Mouse (Mus musculus) cerebellum, adult 11 months (tissue): ENCODE data around the gene Krcc1.

Experiments
- DNase-seq: peaks from one replicate; pipeline ENCODE4 v3.0.0; 2022

The Krcc1 gene

GRCm38 (mm10) chr6:71271389-71272315 is at the start of gene Krcc1:
Gene Krcc1 (plus strand): TSS chr6:71271677.
- peak; percentile 97 for DNase-seq

- no peak for DNase-seq
Measured at GRCm38 (mm10) chr6:71224184-71224943, 47.1 kb upstream of the Krcc1 start.

GRCm38 (mm10) chr6:71226544-71226943 is 44.9 kb upstream of the Krcc1 start:
- no peak for DNase-seq

GRCm38 (mm10) chr6:71227157-71227770 is 44.2 kb upstream of the Krcc1 start:
- no peak for DNase-seq

GRCm38 (mm10) chr6:71235121-71235520 is 36.4 kb upstream of the Krcc1 start:
- DNase-seq = no peak

GRCm38 (mm10) chr6:71235944-71236343 is 35.5 kb upstream of the Krcc1 start:
- DNase-seq = no peak

- no peak for DNase-seq
Measured at GRCm38 (mm10) chr6:71236506-71236905, 35.0 kb upstream of the Krcc1 start.

- DNase-seq = no peak
Measured at GRCm38 (mm10) chr6:71237031-71237431, 34.4 kb upstream of the Krcc1 start.

GRCm38 (mm10) chr6:71239069-71239750 is 32.3 kb upstream of the Krcc1 start:
- no peak for DNase-seq

- no peak for DNase-seq
Measured at GRCm38 (mm10) chr6:71240831-71241230, 30.6 kb upstream of the Krcc1 start.

GRCm38 (mm10) chr6:71242811-71243210 is 28.7 kb upstream of the Krcc1 start:
- no peak for DNase-seq

GRCm38 (mm10) chr6:71243258-71243657 is 28.2 kb upstream of the Krcc1 start:
- DNase-seq = no peak

GRCm38 (mm10) chr6:71248420-71248819 is 23.1 kb upstream of the Krcc1 start:
- no peak for DNase-seq

GRCm38 (mm10) chr6:71249615-71250014 is 21.9 kb upstream of the Krcc1 start:
- DNase-seq = no peak

- DNase-seq = no peak
Measured at GRCm38 (mm10) chr6:71250951-71251350, 20.5 kb upstream of the Krcc1 start.

GRCm38 (mm10) chr6:71254456-71254855 is 17.0 kb upstream of the Krcc1 start:
- no peak for DNase-seq

- DNase-seq = no peak
Measured at GRCm38 (mm10) chr6:71256166-71256565, 15.3 kb upstream of the Krcc1 start.

GRCm38 (mm10) chr6:71257375-71257774 is 14.1 kb upstream of the Krcc1 start:
- no peak for DNase-seq

GRCm38 (mm10) chr6:71258562-71258961 is 12.9 kb upstream of the Krcc1 start:
- DNase-seq = no peak

- DNase-seq = no peak
Measured at GRCm38 (mm10) chr6:71259166-71259565, 12.3 kb upstream of the Krcc1 start.

- DNase-seq = no peak
Measured at GRCm38 (mm10) chr6:71260051-71260640, 11.3 kb upstream of the Krcc1 start.

- DNase-seq = no peak
Measured at GRCm38 (mm10) chr6:71261060-71261459, 10.4 kb upstream of the Krcc1 start.
